Mouse (Mus musculus): Measurements from ENCODE around the gene Naglu. TPM values are rescaled to one million over a fixed set of nuclear protein-coding genes. Genes with fewer than 3 reads are reported as not detected.

Gene Naglu
- polyA plus RNA-seq, 1 experiment from 2014 or later: 10.0 TPM

GRCm38 (mm10) chr11:101060126-101060525 lies 9.7 kb upstream of the Naglu start:
- Histone ChIP-seq H3K27me3 (ENCODE audit: low read depth, poor library complexity, severe bottlenecking) (no peaks in the 10 kb centered on the region), H3K4me3 (no peak overlapping the region), H3K36me3 (peaks cover 83% of the 10 kb centered on the region), H3K27ac (replicated peaks) (0 out of 2 replicates have a peak overlapping the region, but pooled peaks have one; percentile 20), H3K9me3 (replicated peaks) (no peaks in the 10 kb centered on the region), H3K4me1 (peaks cover 29% of the 10 kb centered on the region)
- 74% methylated on average over 8 of the region's 8 CpGs for WGBS
- DNase-seq (ENCODE audit: low spot score): no peak

GRCm38 (mm10) chr11:101061049-101061448 lies 8.8 kb upstream of the Naglu start:
- H3K27ac ChIP-seq (replicated peaks): no peak overlapping the region
- H3K27me3 ChIP-seq (ENCODE audit: low read depth, poor library complexity, severe bottlenecking): no peaks in the 10 kb centered on the region
- peaks cover 30% of the 10 kb centered on the region for H3K4me1 ChIP-seq
- no peak overlapping the region for H3K4me3 ChIP-seq
- 96% methylated on average over 5 of the region's 5 CpGs for WGBS
- H3K9me3 ChIP-seq (replicated peaks): no peaks in the 10 kb centered on the region
- no peak for DNase-seq (ENCODE audit: low spot score)
- peaks cover 74% of the 10 kb centered on the region for H3K36me3 ChIP-seq

- no peak for DNase-seq (ENCODE audit: low spot score)
- Histone ChIP-seq H3K4me3 (no peak overlapping the region), H3K9me3 (replicated peaks) (no peaks in the 10 kb centered on the region), H3K4me1 (peaks cover 41% of the 10 kb centered on the region), H3K36me3 (peaks cover 61% of the 10 kb centered on the region), H3K27me3 (ENCODE audit: low read depth, poor library complexity, severe bottlenecking) (no peaks in the 10 kb centered on the region), H3K27ac (replicated peaks) (no peak overlapping the region)
- 75% methylated on average over 12 of the region's 12 CpGs for WGBS
These were observed 7.5 kb upstream of the Naglu start for GRCm38 (mm10) chr11:101062165-101062884.

- H3K27me3 ChIP-seq (ENCODE audit: low read depth, poor library complexity, severe bottlenecking): peaks cover 8% of the 10 kb centered on the region; the same call in 1 of the 2 replicates
- peak overlapping the region; percentile 49 for H3K27ac ChIP-seq (replicated peaks)
- H3K9me3 ChIP-seq (replicated peaks): no peaks in the 10 kb centered on the region
- H3K36me3 ChIP-seq: peaks cover 59% of the 10 kb centered on the region
- H3K4me1 ChIP-seq: peaks cover 41% of the 10 kb centered on the region
- no peak overlapping the region for H3K4me3 ChIP-seq
- DNase-seq (ENCODE audit: low spot score): no peak
- 86% methylated on average over 14 of the region's 14 CpGs for WGBS
These were observed 6.7 kb upstream of the Naglu start for GRCm38 (mm10) chr11:101062971-101063675.

DNA sequence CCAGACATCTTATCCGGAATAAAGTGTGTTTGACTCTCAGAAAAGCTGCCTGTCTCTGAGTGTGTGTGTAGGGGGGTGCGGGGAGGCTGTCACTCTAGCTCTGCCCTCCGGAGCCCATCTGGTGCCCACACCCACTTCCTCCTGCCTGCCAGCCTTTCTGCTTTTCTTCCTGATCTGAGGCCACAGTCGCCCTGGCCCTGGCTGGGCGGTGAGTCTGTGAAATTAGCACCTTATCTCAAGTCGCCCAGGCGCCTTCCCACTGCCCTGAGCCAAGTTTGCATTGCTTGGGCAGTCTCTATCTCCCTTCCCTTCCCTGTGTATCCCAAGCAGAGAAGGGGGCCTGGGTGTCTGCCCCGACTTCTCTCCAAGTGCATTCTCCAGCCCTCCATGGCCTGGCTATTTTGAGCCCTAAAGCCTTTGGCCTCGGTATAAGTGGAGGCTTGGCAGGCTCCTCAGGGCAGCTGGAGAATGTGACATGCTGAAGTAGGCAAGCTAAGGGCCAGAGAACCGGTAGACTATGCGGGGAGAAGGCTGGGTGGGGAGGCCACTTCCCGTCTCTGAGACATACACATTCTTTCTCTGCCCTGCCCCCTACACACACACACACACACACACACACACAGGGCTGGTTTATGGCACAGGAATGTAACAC lies 6.0 kb upstream of the Naglu start:
- peaks cover 36% of the 10 kb centered on the region for H3K4me1 ChIP-seq
- H3K4me3 ChIP-seq: no peak overlapping the region
- peak overlapping the region; percentile 49 for H3K27ac ChIP-seq (replicated peaks)
- WGBS: 72% methylated on average over 12 of the region's 12 CpGs
- no peak for DNase-seq (ENCODE audit: low spot score)
- H3K27me3 ChIP-seq (ENCODE audit: low read depth, poor library complexity, severe bottlenecking): peaks cover 15% of the 10 kb centered on the region
- peaks cover 52% of the 10 kb centered on the region for H3K36me3 ChIP-seq
- no peaks in the 10 kb centered on the region for H3K9me3 ChIP-seq (replicated peaks)

DNA sequence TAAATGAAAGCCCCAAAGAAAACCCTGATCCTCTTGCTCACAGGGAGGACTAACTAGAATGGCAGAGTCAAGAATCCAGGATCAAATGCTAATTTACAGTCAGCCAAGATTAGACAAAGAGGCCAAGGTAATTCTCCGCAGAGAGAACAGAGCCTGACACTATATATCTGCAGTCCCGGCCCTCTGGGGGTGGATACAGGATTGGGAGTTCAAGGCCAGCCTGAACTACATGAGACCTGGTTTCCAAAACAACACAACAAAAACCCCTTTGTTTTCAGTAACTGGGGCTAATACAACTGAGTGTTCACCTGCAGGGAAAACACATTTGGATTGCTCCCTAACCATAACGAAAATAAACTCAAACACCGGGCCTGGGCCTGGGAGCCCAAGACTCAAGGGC lies 5.3 kb upstream of the Naglu start:
- no peak overlapping the region for H3K27ac ChIP-seq (replicated peaks)
- no peak overlapping the region for H3K4me3 ChIP-seq
- H3K9me3 ChIP-seq (replicated peaks): no peaks in the 10 kb centered on the region
- peaks cover 21% of the 10 kb centered on the region for H3K27me3 ChIP-seq (ENCODE audit: low read depth, poor library complexity, severe bottlenecking)
- DNase-seq (ENCODE audit: low spot score): no peak
- peaks cover 46% of the 10 kb centered on the region for H3K36me3 ChIP-seq
- H3K4me1 ChIP-seq: peaks cover 34% of the 10 kb centered on the region
- 87% methylated on average over 4 of the region's 4 CpGs for WGBS

- peaks cover 31% of the 10 kb centered on the region for H3K4me1 ChIP-seq
- 93% methylated on average over 9 of the region's 9 CpGs for WGBS
These were observed 4.8 kb upstream of the Naglu start for GRCm38 (mm10) chr11:101065002-101065401.

DNA sequence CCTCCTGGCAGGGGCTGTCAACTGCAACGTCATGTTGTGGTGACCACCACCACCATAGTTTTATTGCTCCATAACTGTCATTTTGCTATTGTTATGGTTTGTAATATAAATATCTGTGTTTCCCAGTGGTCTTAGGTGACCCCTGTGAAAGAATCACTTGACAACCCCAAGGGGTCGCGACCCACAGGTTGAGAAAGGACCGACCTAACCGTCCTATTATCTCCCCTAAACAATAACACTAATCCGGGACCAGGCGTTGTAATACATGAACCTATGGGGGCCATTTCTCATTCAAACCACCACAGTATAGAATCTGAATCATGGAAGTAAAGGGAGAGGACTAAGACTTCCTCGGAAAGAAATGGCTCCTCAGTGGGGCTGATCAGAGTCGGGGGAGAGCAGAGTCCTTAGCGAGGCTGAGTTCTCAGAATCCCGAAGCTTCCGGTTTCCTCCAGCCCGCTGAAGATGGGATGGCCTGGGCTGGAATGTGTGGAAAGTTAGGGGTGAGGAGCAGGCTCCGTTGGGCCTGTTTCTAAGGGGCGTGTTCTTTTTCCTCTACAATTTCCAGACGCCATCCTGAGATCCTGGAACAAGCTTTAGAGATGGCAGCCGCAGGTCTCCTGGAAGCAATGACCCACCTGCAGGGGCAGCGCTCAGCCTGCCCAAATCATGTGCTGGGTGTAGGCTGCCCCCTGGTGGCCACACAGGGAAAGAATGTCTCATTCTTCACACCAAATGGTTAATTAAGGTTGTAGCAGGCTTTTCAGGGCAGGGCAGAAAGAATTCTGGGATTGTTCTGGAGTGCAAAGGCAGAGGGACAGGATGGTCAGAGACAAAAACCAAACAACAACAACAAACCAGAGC lies 3.0 kb upstream of the Naglu start:
- peak overlapping the region; percentile 49 for H3K4me3 ChIP-seq
- DNase-seq (ENCODE audit: low spot score): peak; percentile 88
- H3K27me3 ChIP-seq (ENCODE audit: low read depth, poor library complexity, severe bottlenecking): peaks cover 35% of the 10 kb centered on the region
- H3K9me3 ChIP-seq (replicated peaks): no peaks in the 10 kb centered on the region
- peaks cover 43% of the 10 kb centered on the region for H3K4me1 ChIP-seq
- peaks cover 24% of the 10 kb centered on the region for H3K36me3 ChIP-seq
- 24% methylated on average over 18 of the region's 18 CpGs for WGBS
- H3K27ac ChIP-seq (replicated peaks): peak overlapping the region; percentile 14

More at GRCm38 (mm10) chr11:101065002-101065401, 4.8 kb upstream of the Naglu start:
- Histone ChIP-seq H3K27me3 (ENCODE audit: low read depth, poor library complexity, severe bottlenecking) (peaks cover 21% of the 10 kb centered on the region), H3K36me3 (peaks cover 40% of the 10 kb centered on the region), H3K27ac (replicated peaks) (no peak overlapping the region), H3K4me3 (no peak overlapping the region), H3K9me3 (replicated peaks) (no peaks in the 10 kb centered on the region)
- DNase-seq (ENCODE audit: low spot score): no peak

DNA sequence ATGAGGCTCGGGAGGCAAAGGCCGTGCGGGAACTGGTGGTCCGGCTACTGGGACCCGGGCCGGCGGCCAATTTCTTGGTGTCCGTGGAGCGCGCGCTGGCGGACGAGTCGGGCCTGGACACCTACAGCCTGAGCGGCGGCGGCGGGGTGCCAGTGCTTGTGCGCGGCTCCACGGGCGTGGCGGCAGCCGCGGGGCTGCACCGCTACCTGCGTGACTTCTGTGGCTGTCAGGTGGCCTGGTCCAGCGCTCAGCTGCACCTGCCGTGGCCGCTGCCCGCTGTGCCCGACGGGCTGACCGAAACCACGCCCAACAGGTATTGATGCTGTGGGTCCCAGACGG lies 346 bp downstream of the Naglu start:
- peak overlapping the region; percentile 88 for H3K27ac ChIP-seq (replicated peaks)
- 1% methylated on average over 36 of the region's 36 CpGs for WGBS
- no peak for DNase-seq (ENCODE audit: low spot score)
- H3K4me3 ChIP-seq: peak overlapping the region; percentile 75
- no peaks in the 10 kb centered on the region for H3K9me3 ChIP-seq (replicated peaks)
- no peaks in the 10 kb centered on the region for H3K36me3 ChIP-seq
- H3K4me1 ChIP-seq: peaks cover 32% of the 10 kb centered on the region
- H3K27me3 ChIP-seq (ENCODE audit: low read depth, poor library complexity, severe bottlenecking): peaks cover 42% of the 10 kb centered on the region

- H3K4me3 ChIP-seq: peak overlapping the region; percentile 75
- peaks cover 31% of the 10 kb centered on the region for H3K4me1 ChIP-seq
- 77% methylated on average over 6 of the region's 6 CpGs for WGBS
- H3K36me3 ChIP-seq: no peaks in the 10 kb centered on the region
- H3K9me3 ChIP-seq (replicated peaks): no peaks in the 10 kb centered on the region
- no peak overlapping the region for H3K27ac ChIP-seq (replicated peaks)
- DNase-seq (ENCODE audit: low spot score): no peak
- H3K27me3 ChIP-seq (ENCODE audit: low read depth, poor library complexity, severe bottlenecking): peaks cover 45% of the 10 kb centered on the region
These were observed 1.2 kb downstream of the Naglu start for GRCm38 (mm10) chr11:101070987-101071386.

DNA sequence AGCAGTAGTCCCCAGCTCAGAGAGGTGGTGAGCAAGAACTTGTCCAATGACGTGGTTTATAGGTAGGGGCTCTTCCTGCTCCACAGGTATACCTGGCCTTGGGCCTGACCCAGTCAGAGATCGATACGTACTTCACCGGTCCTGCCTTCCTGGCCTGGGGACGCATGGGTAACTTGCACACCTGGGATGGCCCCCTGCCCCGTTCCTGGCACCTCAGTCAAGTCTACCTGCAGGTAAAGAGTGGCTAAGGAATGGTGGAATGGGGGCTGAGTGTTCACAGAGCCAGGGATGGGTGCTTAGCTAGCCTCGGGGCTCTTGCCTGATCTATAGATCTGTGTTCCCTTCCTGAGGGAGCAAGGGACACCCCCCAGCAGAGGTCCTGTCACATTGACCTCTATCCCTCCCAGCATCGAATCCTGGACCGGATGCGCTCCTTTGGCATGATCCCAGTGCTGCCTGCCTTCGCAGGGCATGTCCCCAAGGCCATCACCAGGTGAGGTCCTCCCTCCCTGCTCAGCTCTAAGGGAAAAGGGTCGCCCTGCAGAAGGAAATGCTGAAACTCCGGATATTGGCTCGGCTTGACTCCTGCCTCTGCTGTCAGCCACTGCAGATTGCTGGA lies 2.1 kb downstream of the Naglu start:
- Histone ChIP-seq H3K4me3 (no peak overlapping the region; the same call in none of the 2 replicates), H3K36me3 (peaks cover 8% of the 10 kb centered on the region; the same call in 1 of the 2 replicates), H3K27ac (replicated peaks) (no peak overlapping the region), H3K4me1 (peaks cover 22% of the 10 kb centered on the region), H3K9me3 (replicated peaks) (no peaks in the 10 kb centered on the region), H3K27me3 (ENCODE audit: low read depth, poor library complexity, severe bottlenecking) (peaks cover 54% of the 10 kb centered on the region)
- DNase-seq (ENCODE audit: low spot score): no peak
- 71% methylated on average over 14 of the region's 14 CpGs for WGBS

DNA sequence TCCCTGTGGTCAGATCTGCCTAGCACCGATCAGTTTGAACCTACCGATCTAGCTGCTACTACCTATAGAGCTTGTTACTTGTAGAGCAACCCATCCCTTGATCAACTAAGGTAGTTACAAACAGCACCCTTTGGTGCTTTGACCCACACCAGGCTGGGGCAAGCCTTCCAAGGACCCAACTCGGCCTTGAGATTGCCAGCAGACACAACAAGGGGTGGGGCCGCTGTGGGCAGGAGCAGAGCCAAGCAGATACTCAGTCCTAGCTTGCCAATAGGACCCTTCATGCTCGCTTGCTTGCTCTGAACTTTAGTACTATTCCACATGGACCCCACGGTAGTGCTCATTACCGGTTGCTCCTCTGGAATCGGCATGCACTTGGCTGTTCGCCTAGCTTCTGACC lies 8.3 kb downstream of the Naglu start, which contains the start of gene Hsd17b1:
Gene Hsd17b1 (plus strand): TSS at position 291 of the 400 bp plus-strand sequence.
- no peaks in the 10 kb centered on the region for H3K9me3 ChIP-seq (replicated peaks)
- H3K4me3 ChIP-seq: no peak within 1 kb of the TSS
- WGBS: 72% methylated on average over 9 of the region's 9 CpGs
- no peak for DNase-seq (ENCODE audit: low spot score)
- peaks cover 8% of the 10 kb centered on the region; the same call in 1 of the 2 replicates for H3K36me3 ChIP-seq
- peaks cover 62% of the 10 kb centered on the region for H3K27me3 ChIP-seq (ENCODE audit: low read depth, poor library complexity, severe bottlenecking)
- peaks cover 19% of the 10 kb centered on the region for H3K4me1 ChIP-seq
- no peak within 1 kb of the TSS for H3K27ac ChIP-seq (replicated peaks)
